Mouse (Mus musculus): ENCODE results near the gene Elmod3. TPM values are rescaled to one million over a fixed set of nuclear protein-coding genes. Genes with fewer than 3 reads are reported as not detected.

Elmod3 gene
- polyA plus RNA-seq (2015; fragmentation: Nextera tagmentation; extraction: Ambion mirVana): 12.3 and 13.5 TPM in 2 replicates

DNA sequence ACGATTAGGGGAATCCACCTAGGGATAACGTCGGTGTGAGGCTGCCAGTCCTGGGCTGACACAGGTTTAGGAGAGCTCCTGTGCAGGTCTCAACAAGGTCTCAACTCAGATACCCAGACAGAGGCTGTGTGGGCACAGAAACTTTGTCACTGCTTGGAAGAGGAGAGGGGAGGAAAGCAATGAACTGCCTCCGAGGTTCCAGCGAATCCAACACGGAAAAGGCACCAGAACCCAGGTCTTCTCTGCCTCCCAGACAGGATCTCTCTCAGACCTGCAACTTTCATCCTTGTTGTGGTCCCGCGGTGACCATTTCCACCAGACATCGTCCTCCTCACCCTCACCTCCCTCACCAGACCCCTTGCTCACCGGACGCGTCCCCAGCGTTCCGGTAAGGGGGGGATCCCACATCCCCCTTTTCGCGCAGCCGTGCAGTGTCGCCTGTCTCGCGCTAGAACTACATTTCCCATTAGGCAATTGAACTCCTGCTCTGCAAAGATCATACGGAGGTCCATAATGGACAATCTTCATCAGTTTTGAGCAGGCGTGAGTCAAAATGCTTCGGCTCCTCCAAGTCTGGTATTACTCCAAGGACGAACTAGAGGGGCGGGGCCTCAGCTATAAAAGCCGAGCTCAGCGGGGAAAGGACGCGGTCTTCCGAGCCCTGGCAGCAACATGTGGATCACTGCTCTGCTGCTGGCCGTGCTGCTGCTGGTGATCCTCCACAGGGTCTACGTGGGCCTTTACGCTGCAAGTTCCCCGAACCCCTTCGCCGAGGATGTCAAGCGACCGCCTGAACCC, at the start of gene Elmod3, which contains the start of gene Retsat:
Gene Elmod3, minus strand, starts transcription at position 458 of the 798 bp plus-strand sequence.
Gene Retsat, plus strand, starts transcription at position 520 of the 798 bp plus-strand sequence.
- Histone ChIP-seq H3K4me3 (peak within 1 kb of the TSS; percentile 76), H3K9me3 (replicated peaks) (no peaks in the 10 kb centered on the region), H3K4me1 (replicated peaks) (peaks cover 20% of the 10 kb centered on the region), H3K4me2 (peak within 1 kb of the TSS; percentile 68), H3K27ac (peak within 1 kb of the TSS; percentile 85), H3K9ac (peak within 1 kb of the TSS; percentile 71), H3K27me3 (no peaks in the 10 kb centered on the region), H3K36me3 (no peaks in the 10 kb centered on the region)
- peak; percentile 89 for ATAC-seq (replicated peaks; ENCODE audit: insufficient number of reproducible peaks, insufficient read depth, low FRiP score, low read depth)
- WGBS: 1% methylated on average over 38 of the region's 38 CpGs

DNA sequence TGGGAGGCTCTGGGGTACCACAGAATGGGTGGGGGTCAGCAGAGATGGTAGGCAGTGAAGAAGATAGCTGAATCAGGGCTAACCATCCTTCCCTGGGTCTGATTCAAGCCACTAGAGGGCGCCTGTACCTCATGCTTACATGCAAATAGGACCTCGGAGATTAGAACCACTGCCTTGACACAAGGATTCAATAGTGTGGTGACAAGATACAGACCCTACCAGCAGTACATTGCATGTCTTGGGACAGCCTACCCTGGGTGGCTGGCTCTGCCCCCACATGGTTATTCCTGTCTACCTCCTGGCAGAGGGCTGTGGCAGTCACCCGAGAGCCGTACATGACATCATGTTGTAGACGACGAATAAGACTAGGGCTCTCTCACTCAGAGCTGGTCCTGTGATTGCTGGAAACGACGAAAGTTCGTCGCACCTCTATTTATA, 49.2 kb upstream of the Elmod3 start:
- peak overlapping the region; percentile 17 for H3K4me2 ChIP-seq
- H3K9ac ChIP-seq: no peak overlapping the region
- H3K4me3 ChIP-seq: no peak overlapping the region
- no peaks in the 10 kb centered on the region for H3K9me3 ChIP-seq (replicated peaks)
- 0 out of 2 replicates have a peak overlapping the region, but pooled peaks have one; percentile 42 for H3K27ac ChIP-seq
- peak; percentile 63 for ATAC-seq (replicated peaks; ENCODE audit: insufficient number of reproducible peaks, insufficient read depth, low FRiP score, low read depth)
- no peaks in the 10 kb centered on the region for H3K36me3 ChIP-seq
- WGBS: 30% methylated on average over 10 of the region's 10 CpGs
- H3K27me3 ChIP-seq: no peaks in the 10 kb centered on the region
- H3K4me1 ChIP-seq (replicated peaks): peaks cover 15% of the 10 kb centered on the region

DNA sequence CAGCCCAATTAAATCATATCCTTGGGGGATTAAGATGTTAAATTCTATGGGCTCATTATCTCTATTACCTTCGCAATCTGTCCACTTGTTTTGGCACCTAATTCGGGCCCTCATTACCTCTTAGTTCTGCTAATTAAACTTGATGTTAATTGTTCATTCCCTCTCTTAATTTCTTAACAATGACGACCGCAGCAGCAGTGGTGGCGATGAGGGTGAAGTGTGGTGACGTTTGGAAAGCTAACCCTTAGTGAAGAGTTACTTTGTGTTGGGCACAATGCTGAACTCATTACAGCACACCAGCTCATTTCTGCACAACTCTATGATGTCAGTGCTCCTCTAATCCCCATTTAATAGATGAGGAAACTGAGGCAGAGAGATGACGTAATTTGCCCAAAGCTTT, 47.2 kb upstream of the Elmod3 start:
- ATAC-seq (replicated peaks; ENCODE audit: insufficient number of reproducible peaks, insufficient read depth, low FRiP score, low read depth): no peak
- no peaks in the 10 kb centered on the region for H3K9me3 ChIP-seq (replicated peaks)

DNA sequence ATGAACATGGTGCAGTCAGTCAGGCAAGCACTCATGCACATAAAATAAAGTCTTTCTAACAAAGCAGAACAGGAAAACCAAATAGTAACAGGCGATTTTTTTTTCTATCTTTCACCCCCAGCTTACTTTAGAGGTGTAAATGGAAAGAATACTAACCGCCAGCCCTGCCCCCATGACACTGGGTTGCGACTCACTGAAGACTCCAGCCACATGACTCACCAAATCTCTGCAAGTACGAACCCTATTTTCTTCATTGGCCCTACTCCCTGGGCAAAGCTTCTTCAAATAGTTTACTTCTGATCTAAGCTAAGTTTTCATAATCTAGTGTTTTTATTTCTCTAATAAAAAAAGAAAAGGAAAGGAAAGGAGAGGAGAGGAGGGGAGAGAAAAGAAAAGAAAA, 46.4 kb upstream of the Elmod3 start:
- no peaks in the 10 kb centered on the region for H3K36me3 ChIP-seq
- H3K27me3 ChIP-seq: no peaks in the 10 kb centered on the region
- WGBS: 69% methylated on average over 4 of the region's 4 CpGs
- no peak overlapping the region for H3K9ac ChIP-seq
- H3K27ac ChIP-seq: no peak overlapping the region
- H3K4me2 ChIP-seq: no peak overlapping the region
- ATAC-seq (replicated peaks; ENCODE audit: insufficient number of reproducible peaks, insufficient read depth, low FRiP score, low read depth): no peak
- peaks cover 12% of the 10 kb centered on the region for H3K4me1 ChIP-seq (replicated peaks)
- no peaks in the 10 kb centered on the region for H3K9me3 ChIP-seq (replicated peaks)
- H3K4me3 ChIP-seq: no peak overlapping the region

More for the DNA sequence above, 47.2 kb upstream of the Elmod3 start:
- no peaks in the 10 kb centered on the region for H3K27me3 ChIP-seq
- H3K9ac ChIP-seq: no peak overlapping the region
- 88% methylated on average over 7 of the region's 7 CpGs for WGBS
- peaks cover 15% of the 10 kb centered on the region for H3K4me1 ChIP-seq (replicated peaks)
- H3K4me3 ChIP-seq: no peak overlapping the region
- no peaks in the 10 kb centered on the region for H3K36me3 ChIP-seq
- H3K4me2 ChIP-seq: no peak overlapping the region
- no peak overlapping the region for H3K27ac ChIP-seq

- no peak for ATAC-seq (replicated peaks; ENCODE audit: insufficient number of reproducible peaks, insufficient read depth, low FRiP score, low read depth)
- H3K4me2 ChIP-seq: no peak overlapping the region
- no peak overlapping the region for H3K9ac ChIP-seq
- H3K4me1 ChIP-seq (replicated peaks): peaks cover 3% of the 10 kb centered on the region
- no peak overlapping the region for H3K27ac ChIP-seq
- H3K4me3 ChIP-seq: no peak overlapping the region
- no peaks in the 10 kb centered on the region for H3K36me3 ChIP-seq
- no peaks in the 10 kb centered on the region for H3K27me3 ChIP-seq
- no peaks in the 10 kb centered on the region for H3K9me3 ChIP-seq (replicated peaks)
- WGBS: 72% methylated on average over 18 of the region's 18 CpGs
Observed at GRCm38 (mm10) chr6:72641218-72641954, 43.2 kb upstream of the Elmod3 start.

GRCm38 (mm10) chr6:72636940-72637339, 38.7 kb upstream of the Elmod3 start:
- H3K9me3 ChIP-seq (replicated peaks): no peaks in the 10 kb centered on the region
- no peaks in the 10 kb centered on the region for H3K36me3 ChIP-seq
- 83% methylated on average over 3 of the region's 3 CpGs for WGBS
- no peak overlapping the region for H3K4me3 ChIP-seq
- no peak overlapping the region for H3K4me2 ChIP-seq
- no peaks in the 10 kb centered on the region for H3K27me3 ChIP-seq
- peaks cover 6% of the 10 kb centered on the region for H3K4me1 ChIP-seq (replicated peaks)
- no peak overlapping the region for H3K9ac ChIP-seq
- no peak overlapping the region for H3K27ac ChIP-seq
- ATAC-seq (replicated peaks; ENCODE audit: insufficient number of reproducible peaks, insufficient read depth, low FRiP score, low read depth): no peak

GRCm38 (mm10) chr6:72635760-72636431, 37.7 kb upstream of the Elmod3 start:
- peak; percentile 74 for ATAC-seq (replicated peaks; ENCODE audit: insufficient number of reproducible peaks, insufficient read depth, low FRiP score, low read depth)
- H3K36me3 ChIP-seq: peaks cover under 1% of the 10 kb centered on the region; the same call in 1 of the 2 replicates
- peak overlapping the region; percentile 39; the same call in 1 of the 2 replicates for H3K4me2 ChIP-seq
- no peaks in the 10 kb centered on the region for H3K27me3 ChIP-seq
- H3K4me3 ChIP-seq: no peak overlapping the region
- no peak overlapping the region for H3K27ac ChIP-seq
- peaks cover 6% of the 10 kb centered on the region for H3K4me1 ChIP-seq (replicated peaks)
- 39% methylated on average over 12 of the region's 12 CpGs for WGBS
- no peak overlapping the region for H3K9ac ChIP-seq
- H3K9me3 ChIP-seq (replicated peaks): no peaks in the 10 kb centered on the region

- no peak overlapping the region for H3K9ac ChIP-seq
- no peaks in the 10 kb centered on the region for H3K9me3 ChIP-seq (replicated peaks)
- H3K27ac ChIP-seq: no peak overlapping the region
- peaks cover 6% of the 10 kb centered on the region for H3K4me1 ChIP-seq (replicated peaks)
- no peak overlapping the region for H3K4me3 ChIP-seq
- H3K27me3 ChIP-seq: no peaks in the 10 kb centered on the region
- ATAC-seq (replicated peaks; ENCODE audit: insufficient number of reproducible peaks, insufficient read depth, low FRiP score, low read depth): no peak
- peaks cover 5% of the 10 kb centered on the region; the same call in 1 of the 2 replicates for H3K36me3 ChIP-seq
- 70% methylated on average over 10 of the region's 10 CpGs for WGBS
- H3K4me2 ChIP-seq: no peak overlapping the region
Observed at GRCm38 (mm10) chr6:72634311-72634710, 36.1 kb upstream of the Elmod3 start.

DNA sequence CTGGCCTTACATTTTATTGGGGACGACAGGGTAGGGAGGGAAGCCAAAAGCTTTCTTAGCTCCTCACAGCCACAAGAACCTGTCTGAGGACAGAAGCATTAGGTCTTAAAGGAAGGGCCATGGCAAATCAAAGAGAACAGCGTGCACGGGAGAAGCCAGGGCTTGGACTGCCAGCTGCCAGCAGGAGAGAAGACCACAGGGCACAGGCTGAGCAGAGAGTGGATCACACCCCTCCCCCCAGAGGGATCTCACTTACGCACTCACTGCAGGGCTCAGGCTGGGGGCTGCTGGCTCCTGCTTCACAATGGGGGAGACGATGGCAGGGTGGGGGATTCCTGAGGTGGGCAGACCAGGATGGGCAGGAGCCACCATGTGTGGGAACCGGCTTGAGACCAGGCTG, 33.5 kb upstream of the Elmod3 start:
- H3K36me3 ChIP-seq: peaks cover 10% of the 10 kb centered on the region; the same call in 1 of the 2 replicates
- ATAC-seq (replicated peaks; ENCODE audit: insufficient number of reproducible peaks, insufficient read depth, low FRiP score, low read depth): no peak
- H3K27ac ChIP-seq: no peak overlapping the region
- no peaks in the 10 kb centered on the region for H3K9me3 ChIP-seq (replicated peaks)
- no peak overlapping the region for H3K9ac ChIP-seq
- no peak overlapping the region for H3K4me2 ChIP-seq
- no peaks in the 10 kb centered on the region for H3K27me3 ChIP-seq
- H3K4me1 ChIP-seq (replicated peaks): peaks cover 6% of the 10 kb centered on the region
- 73% methylated on average over 6 of the region's 6 CpGs for WGBS
- no peak overlapping the region for H3K4me3 ChIP-seq

DNA sequence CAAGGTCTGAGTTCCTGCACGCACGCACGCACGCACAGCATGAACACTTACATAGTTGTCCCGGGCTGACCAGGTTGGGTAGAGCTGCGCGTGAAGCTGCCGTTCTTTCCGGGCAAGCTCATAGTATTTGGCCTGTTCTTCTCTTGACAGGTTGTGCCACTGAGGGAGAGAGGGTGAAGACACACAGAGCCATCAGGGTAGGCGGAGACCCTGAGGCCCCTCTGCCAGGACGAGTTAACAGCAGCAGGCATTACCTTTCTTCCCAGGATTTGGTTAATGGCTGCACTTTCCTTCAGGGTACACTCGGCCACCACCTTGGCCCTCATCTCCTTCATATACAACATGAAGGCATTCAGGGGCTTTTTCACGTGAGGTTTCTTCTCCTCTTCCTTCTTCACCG, 32.7 kb upstream of the Elmod3 start:
- no peak for ATAC-seq (replicated peaks; ENCODE audit: insufficient number of reproducible peaks, insufficient read depth, low FRiP score, low read depth)
- peaks cover 10% of the 10 kb centered on the region; the same call in 1 of the 2 replicates for H3K36me3 ChIP-seq
- 89% methylated on average over 14 of the region's 14 CpGs for WGBS

DNA sequence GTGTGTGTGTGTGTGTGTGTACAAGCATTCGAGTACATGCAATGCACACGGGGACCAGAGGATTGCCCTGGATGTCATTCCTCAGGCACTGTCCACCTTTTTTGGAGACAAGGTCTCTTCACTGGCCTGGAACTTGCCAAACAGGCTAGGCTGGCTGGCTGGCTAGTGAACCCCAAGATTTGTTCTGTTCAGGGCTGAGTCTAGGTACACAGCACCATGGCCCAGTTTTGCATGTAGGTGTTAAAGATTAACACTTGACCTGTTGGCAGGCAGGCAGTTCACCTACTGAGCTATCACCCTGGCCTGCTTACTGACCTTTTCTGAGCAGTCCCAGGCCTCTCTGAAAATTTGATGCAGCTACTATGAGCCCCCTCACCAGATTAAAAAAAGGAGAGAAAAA, 32.2 kb upstream of the Elmod3 start:
- Histone ChIP-seq H3K27me3 (no peaks in the 10 kb centered on the region), H3K4me1 (replicated peaks) (no peaks in the 10 kb centered on the region), H3K9me3 (replicated peaks) (no peaks in the 10 kb centered on the region), H3K9ac (no peak overlapping the region), H3K36me3 (peaks cover 10% of the 10 kb centered on the region; the same call in 1 of the 2 replicates), H3K4me2 (no peak overlapping the region), H3K27ac (no peak overlapping the region), H3K4me3 (no peak overlapping the region)
- no peak for ATAC-seq (replicated peaks; ENCODE audit: insufficient number of reproducible peaks, insufficient read depth, low FRiP score, low read depth)
- WGBS: 97% methylated on average over 2 of the region's 2 CpGs

More for the DNA sequence above, 32.7 kb upstream of the Elmod3 start:
- no peak overlapping the region for H3K27ac ChIP-seq
- no peak overlapping the region for H3K9ac ChIP-seq
- no peak overlapping the region for H3K4me2 ChIP-seq
- no peaks in the 10 kb centered on the region for H3K9me3 ChIP-seq (replicated peaks)
- no peaks in the 10 kb centered on the region for H3K4me1 ChIP-seq (replicated peaks)
- no peaks in the 10 kb centered on the region for H3K27me3 ChIP-seq
- H3K4me3 ChIP-seq: no peak overlapping the region
